Mouse (Mus musculus): ENCODE results near the gene Snta1. TPM values are rescaled to one million over a fixed set of nuclear protein-coding genes. Genes with fewer than 3 reads are reported as not detected.

The Snta1 gene
- polyA plus RNA-seq (2012): not detected in 2 replicates

GRCm38 (mm10) chr2:154407643-154408445 lies at the start of gene Snta1:
TSS of gene Snta1 (minus strand) at chr2:154408099.
- TF ChIP-seq GATA1 (IDR thresholded peaks at IDR 0.05; ENCODE audit: low read length): no peak

GRCm38 (mm10) chr2:154456621-154457020 lies 48.7 kb upstream of the Snta1 start:
- no peak for TF ChIP-seq GATA1 (IDR thresholded peaks at IDR 0.05; ENCODE audit: low read length)

- no peak for TF ChIP-seq GATA1 (IDR thresholded peaks at IDR 0.05; ENCODE audit: low read length)
Observed at GRCm38 (mm10) chr2:154455776-154456175, 47.9 kb upstream of the Snta1 start.

GRCm38 (mm10) chr2:154454605-154455004 lies 46.7 kb upstream of the Snta1 start:
- no peak for TF ChIP-seq GATA1 (IDR thresholded peaks at IDR 0.05; ENCODE audit: low read length)

- peak; percentile 82 for TF ChIP-seq GATA1 (IDR thresholded peaks at IDR 0.05; ENCODE audit: low read length)
Observed at GRCm38 (mm10) chr2:154454099-154454498, 46.2 kb upstream of the Snta1 start.

- TF ChIP-seq GATA1 (IDR thresholded peaks at IDR 0.05; ENCODE audit: low read length): no peak
Observed at GRCm38 (mm10) chr2:154452951-154453350, 45.1 kb upstream of the Snta1 start.

- TF ChIP-seq GATA1 (IDR thresholded peaks at IDR 0.05; ENCODE audit: low read length): no peak
Observed at GRCm38 (mm10) chr2:154448633-154449032, 40.7 kb upstream of the Snta1 start.

GRCm38 (mm10) chr2:154447821-154448220 lies 39.9 kb upstream of the Snta1 start:
- TF ChIP-seq GATA1 (IDR thresholded peaks at IDR 0.05; ENCODE audit: low read length): no peak

GRCm38 (mm10) chr2:154440453-154440852 lies 32.6 kb upstream of the Snta1 start:
- no peak for TF ChIP-seq GATA1 (IDR thresholded peaks at IDR 0.05; ENCODE audit: low read length)

GRCm38 (mm10) chr2:154437191-154437527 lies 29.3 kb upstream of the Snta1 start:
- no peak for TF ChIP-seq GATA1 (IDR thresholded peaks at IDR 0.05; ENCODE audit: low read length)

- no peak for TF ChIP-seq GATA1 (IDR thresholded peaks at IDR 0.05; ENCODE audit: low read length)
Observed at GRCm38 (mm10) chr2:154436458-154437190, 28.7 kb upstream of the Snta1 start, which contains the start of gene Cbfa2t2. TSS of gene Cbfa2t2 (plus strand) at chr2:154436481.

GRCm38 (mm10) chr2:154436076-154436457 lies 28.2 kb upstream of the Snta1 start:
- no peak for TF ChIP-seq GATA1 (IDR thresholded peaks at IDR 0.05; ENCODE audit: low read length)

- TF ChIP-seq GATA1 (IDR thresholded peaks at IDR 0.05; ENCODE audit: low read length): no peak
Observed at GRCm38 (mm10) chr2:154434690-154435089, 26.8 kb upstream of the Snta1 start.

- TF ChIP-seq GATA1 (IDR thresholded peaks at IDR 0.05; ENCODE audit: low read length): no peak
Observed at GRCm38 (mm10) chr2:154433391-154433790, 25.5 kb upstream of the Snta1 start.

- TF ChIP-seq GATA1 (IDR thresholded peaks at IDR 0.05; ENCODE audit: low read length): no peak
Observed at GRCm38 (mm10) chr2:154432696-154433095, 24.8 kb upstream of the Snta1 start.

GRCm38 (mm10) chr2:154430566-154430965 lies 22.7 kb upstream of the Snta1 start:
- no peak for TF ChIP-seq GATA1 (IDR thresholded peaks at IDR 0.05; ENCODE audit: low read length)
